Mouse (Mus musculus) forebrain, embryonic 10.5 days (tissue): ENCODE measurements at regions not wholly inside any gene's neighbourhood (a gene's known extent, or its start where the extent isn't known, plus 50 kb on each side); places are given as distances from the start of the nearest gene placed in this dataset.

Experiments
- DNase-seq: peaks from one replicate; pipeline ENCODE4 v3.0.0-alpha.2; 2017; ENCODE audit warnings: low spot score; ENCODE audit errors: extremely low spot score
- H3K27ac ChIP-seq: fragments of 300-500 bp; sonication (generic); 2 replicates; pipeline ENCODE4 v1.5.1; 2016; ENCODE audit warnings: mild to moderate bottlenecking
- H3K27me3 ChIP-seq: fragments of 300-500 bp; sonication (generic); 2 replicates; pipeline ENCODE4 v1.6.1; 2016; ENCODE audit warnings: mild to moderate bottlenecking; ENCODE audit not compliant: poor library complexity, severe bottlenecking
- H3K36me3 ChIP-seq: fragments of 300-500 bp; sonication (generic); replicated peaks from 2 replicates; pipeline ENCODE4 v1.6.1; 2016; ENCODE audit warnings: mild to moderate bottlenecking, moderate library complexity
- H3K4me1 ChIP-seq: fragments of 300-500 bp; sonication (generic); 2 replicates; pipeline ENCODE4 v1.6.1; 2016
- H3K4me3 ChIP-seq: fragments of 300-500 bp; sonication (generic); 2 replicates; pipeline ENCODE4 v1.5.1; 2016; ENCODE audit warnings: mild to moderate bottlenecking, moderate library complexity
- H3K9me3 ChIP-seq: fragments of 300-500 bp; sonication (generic); 2 replicates; pipeline ENCODE4 v1.6.1; 2016; ENCODE audit warnings: mild to moderate bottlenecking, moderate library complexity
- WGBS: fragments of 180-500 bp; shearing (Covaris S2); methylation state at CpG from one replicate; pipeline ENCODE4 v1.1.7; 2016; 5-methylcytosine and 5-hydroxymethylcytosine counted together

- Histone ChIP-seq H3K27ac (no peak overlapping the region), H3K27me3 (no peaks in the 10 kb centered on the region), H3K4me3 (no peak overlapping the region), H3K9me3 (peaks cover 5% of the 10 kb centered on the region), H3K36me3 (no peaks in the 10 kb centered on the region), H3K4me1 (no peaks in the 10 kb centered on the region)
- no peak for DNase-seq
- 95% methylated on average over 5 of the region's 5 CpGs for WGBS
These were observed 207.7 kb downstream of the Cxcl12 start for GRCm38 (mm10) chr6:117375989-117376388.

- Histone ChIP-seq H3K9me3 (peaks cover 5% of the 10 kb centered on the region), H3K36me3 (no peaks in the 10 kb centered on the region), H3K27ac (no peak overlapping the region), H3K27me3 (no peaks in the 10 kb centered on the region), H3K4me1 (no peaks in the 10 kb centered on the region), H3K4me3 (no peak overlapping the region)
- WGBS = 90% methylated on average over 4 of the region's 4 CpGs
- no peak for DNase-seq
These were observed 211.6 kb downstream of the Cxcl12 start for GRCm38 (mm10) chr6:117379904-117380303.

- no peak overlapping the region for H3K4me3 ChIP-seq
- no peaks in the 10 kb centered on the region for H3K9me3 ChIP-seq
- H3K4me1 ChIP-seq = no peaks in the 10 kb centered on the region
- DNase-seq = no peak
- H3K36me3 ChIP-seq = no peaks in the 10 kb centered on the region
- H3K27me3 ChIP-seq = no peaks in the 10 kb centered on the region
- WGBS = 83% methylated on average over 7 of the region's 7 CpGs
- no peak overlapping the region for H3K27ac ChIP-seq
These were observed 222.0 kb downstream of the Cxcl12 start for GRCm38 (mm10) chr6:117390233-117390848.

- no peak for DNase-seq
- Histone ChIP-seq H3K27me3 (no peaks in the 10 kb centered on the region), H3K4me1 (no peaks in the 10 kb centered on the region), H3K4me3 (no peak overlapping the region), H3K36me3 (no peaks in the 10 kb centered on the region), H3K9me3 (no peaks in the 10 kb centered on the region), H3K27ac (no peak overlapping the region)
These were observed 225.1 kb downstream of the Cxcl12 start for GRCm38 (mm10) chr6:117393480-117393879.

- no peaks in the 10 kb centered on the region for H3K9me3 ChIP-seq
- no peaks in the 10 kb centered on the region for H3K27me3 ChIP-seq
- H3K27ac ChIP-seq = no peak overlapping the region
- H3K4me3 ChIP-seq = no peak overlapping the region
- H3K36me3 ChIP-seq = no peaks in the 10 kb centered on the region
- peaks cover 22% of the 10 kb centered on the region for H3K4me1 ChIP-seq
- WGBS = 85% methylated on average over 11 of the region's 11 CpGs
- DNase-seq = no peak
These were observed 237.4 kb downstream of the Cxcl12 start for GRCm38 (mm10) chr6:117405589-117406311.

- peaks cover 22% of the 10 kb centered on the region for H3K4me1 ChIP-seq
- no peak overlapping the region for H3K4me3 ChIP-seq
- H3K9me3 ChIP-seq = no peaks in the 10 kb centered on the region
- no peaks in the 10 kb centered on the region for H3K27me3 ChIP-seq
- no peaks in the 10 kb centered on the region for H3K36me3 ChIP-seq
- no peak overlapping the region for H3K27ac ChIP-seq
- DNase-seq = no peak
- 91% methylated on average over 4 of the region's 4 CpGs for WGBS
These were observed 237.9 kb downstream of the Cxcl12 start for GRCm38 (mm10) chr6:117406312-117406595.

- 87% methylated on average over 9 of the region's 9 CpGs for WGBS
- Histone ChIP-seq H3K9me3 (no peaks in the 10 kb centered on the region), H3K4me3 (no peak overlapping the region), H3K27me3 (no peaks in the 10 kb centered on the region), H3K36me3 (no peaks in the 10 kb centered on the region), H3K27ac (no peak overlapping the region), H3K4me1 (peaks cover 22% of the 10 kb centered on the region)
- no peak for DNase-seq
These were observed 238.4 kb downstream of the Cxcl12 start for GRCm38 (mm10) chr6:117406757-117407156.

- DNase-seq = no peak
- H3K4me3 ChIP-seq = no peak overlapping the region
- no peak overlapping the region for H3K27ac ChIP-seq
- H3K4me1 ChIP-seq = peaks cover 22% of the 10 kb centered on the region
- no peaks in the 10 kb centered on the region for H3K9me3 ChIP-seq
- H3K27me3 ChIP-seq = no peaks in the 10 kb centered on the region
- WGBS = 85% methylated on average over 15 of the region's 15 CpGs
- H3K36me3 ChIP-seq = no peaks in the 10 kb centered on the region
These were observed 239.0 kb downstream of the Cxcl12 start for GRCm38 (mm10) chr6:117407206-117407858.

- Histone ChIP-seq H3K4me1 (peaks cover 22% of the 10 kb centered on the region), H3K36me3 (no peaks in the 10 kb centered on the region), H3K4me3 (no peak overlapping the region), H3K27me3 (no peaks in the 10 kb centered on the region), H3K27ac (no peak overlapping the region), H3K9me3 (no peaks in the 10 kb centered on the region)
- DNase-seq = no peak
- WGBS = 90% methylated on average over 5 of the region's 5 CpGs
These were observed 239.6 kb downstream of the Cxcl12 start for GRCm38 (mm10) chr6:117407953-117408352.

GRCm38 (mm10) chr6:117408971-117409783 lies 240.8 kb downstream of the Cxcl12 start:
- no peaks in the 10 kb centered on the region for H3K9me3 ChIP-seq
- 86% methylated on average over 11 of the region's 11 CpGs for WGBS
- H3K4me3 ChIP-seq = no peak overlapping the region
- no peaks in the 10 kb centered on the region for H3K27me3 ChIP-seq
- peaks cover 22% of the 10 kb centered on the region for H3K4me1 ChIP-seq
- no peak for DNase-seq
- no peak overlapping the region for H3K27ac ChIP-seq
- no peaks in the 10 kb centered on the region for H3K36me3 ChIP-seq

- WGBS = 79% methylated on average over 5 of the region's 5 CpGs
- Histone ChIP-seq H3K4me1 (no peaks in the 10 kb centered on the region), H3K4me3 (no peak overlapping the region), H3K27me3 (no peaks in the 10 kb centered on the region), H3K9me3 (no peaks in the 10 kb centered on the region), H3K27ac (no peak overlapping the region), H3K36me3 (no peaks in the 10 kb centered on the region)
- no peak for DNase-seq
These were observed 246.6 kb downstream of the Cxcl12 start for GRCm38 (mm10) chr6:117414926-117415325.

GRCm38 (mm10) chr6:117415901-117416300 lies 247.6 kb downstream of the Cxcl12 start:
- Histone ChIP-seq H3K36me3 (no peaks in the 10 kb centered on the region), H3K27ac (no peak overlapping the region), H3K4me1 (no peaks in the 10 kb centered on the region), H3K9me3 (no peaks in the 10 kb centered on the region), H3K4me3 (no peak overlapping the region), H3K27me3 (no peaks in the 10 kb centered on the region)
- 84% methylated on average over 6 of the region's 6 CpGs for WGBS
- no peak for DNase-seq

- no peak for DNase-seq
- no peak overlapping the region for H3K4me3 ChIP-seq
- no peak overlapping the region for H3K27ac ChIP-seq
- no peaks in the 10 kb centered on the region for H3K36me3 ChIP-seq
- 58% methylated on average over 5 of the region's 5 CpGs for WGBS
- H3K4me1 ChIP-seq = no peaks in the 10 kb centered on the region
- no peaks in the 10 kb centered on the region for H3K27me3 ChIP-seq
- H3K9me3 ChIP-seq = no peaks in the 10 kb centered on the region
These were observed 248.1 kb downstream of the Cxcl12 start for GRCm38 (mm10) chr6:117416461-117416860.
